Mouse (Mus musculus): Measurements from ENCODE around the gene Faiml. TPM values are rescaled to one million over a fixed set of nuclear protein-coding genes. Genes with fewer than 3 reads are reported as not detected.

Gene Faiml
- polyA plus RNA-seq (2012) = not detected in 2 replicates

- H3K9me3 ChIP-seq (ENCODE audit: control insufficient read depth, low read length) = no peaks in the 10 kb centered on the region
- no peak within 1 kb of the TSS for H3K4me3 ChIP-seq (replicated peaks)
- no peak for TF ChIP-seq TAL1 (IDR thresholded peaks at IDR 0.05; ENCODE audit: low read length)
- TF ChIP-seq GATA1 (IDR thresholded peaks at IDR 0.05; ENCODE audit: low read length) = no peak
- no peaks in the 10 kb centered on the region for H3K27me3 ChIP-seq (ENCODE audit: control insufficient read depth)
- no peaks in the 10 kb centered on the region for H3K36me3 ChIP-seq (ENCODE audit: control insufficient read depth)
- H3K4me1 ChIP-seq (ENCODE audit: control insufficient read depth) = peaks cover 19% of the 10 kb centered on the region
Measured at GRCm38 (mm10) chr9:99237139-99237538, at the start of gene Faiml. Faiml (minus strand) TSS chr9:99237239.

- Histone ChIP-seq H3K27me3 (ENCODE audit: control insufficient read depth) (no peaks in the 10 kb centered on the region), H3K9me3 (ENCODE audit: control insufficient read depth, low read length) (no peaks in the 10 kb centered on the region), H3K36me3 (ENCODE audit: control insufficient read depth) (peaks cover 99% of the 10 kb centered on the region), H3K4me3 (replicated peaks) (no peak overlapping the region), H3K4me1 (ENCODE audit: control insufficient read depth) (peaks cover 54% of the 10 kb centered on the region)
- TF ChIP-seq TAL1 (IDR thresholded peaks at IDR 0.05; ENCODE audit: low read length) (no peak), GATA1 (IDR thresholded peaks at IDR 0.05; ENCODE audit: low read length) (no peak)
Measured at GRCm38 (mm10) chr9:99258891-99259290, 21.9 kb upstream of the Faiml start.

GRCm38 (mm10) chr9:99256821-99257220, 19.8 kb upstream of the Faiml start:
- Histone ChIP-seq H3K4me3 (replicated peaks) (peak overlapping the region; percentile 31), H3K9me3 (ENCODE audit: control insufficient read depth, low read length) (no peaks in the 10 kb centered on the region), H3K36me3 (ENCODE audit: control insufficient read depth) (peaks cover 94% of the 10 kb centered on the region), H3K4me1 (ENCODE audit: control insufficient read depth) (peaks cover 67% of the 10 kb centered on the region), H3K27me3 (ENCODE audit: control insufficient read depth) (no peaks in the 10 kb centered on the region)
- TF ChIP-seq TAL1 (IDR thresholded peaks at IDR 0.05; ENCODE audit: low read length) (no peak), GATA1 (IDR thresholded peaks at IDR 0.05; ENCODE audit: low read length) (no peak)

GRCm38 (mm10) chr9:99256206-99256605, 19.2 kb upstream of the Faiml start:
- Histone ChIP-seq H3K4me1 (ENCODE audit: control insufficient read depth) (peaks cover 72% of the 10 kb centered on the region), H3K9me3 (ENCODE audit: control insufficient read depth, low read length) (no peaks in the 10 kb centered on the region), H3K36me3 (ENCODE audit: control insufficient read depth) (peaks cover 94% of the 10 kb centered on the region), H3K27me3 (ENCODE audit: control insufficient read depth) (no peaks in the 10 kb centered on the region), H3K4me3 (replicated peaks) (no peak overlapping the region)
- no peak for TF ChIP-seq TAL1 (IDR thresholded peaks at IDR 0.05; ENCODE audit: low read length)
- no peak for TF ChIP-seq GATA1 (IDR thresholded peaks at IDR 0.05; ENCODE audit: low read length)

- Histone ChIP-seq H3K4me3 (replicated peaks) (no peak overlapping the region), H3K36me3 (ENCODE audit: control insufficient read depth) (peaks cover 89% of the 10 kb centered on the region), H3K4me1 (ENCODE audit: control insufficient read depth) (peaks cover 76% of the 10 kb centered on the region), H3K27me3 (ENCODE audit: control insufficient read depth) (no peaks in the 10 kb centered on the region), H3K9me3 (ENCODE audit: control insufficient read depth, low read length) (no peaks in the 10 kb centered on the region)
- TF ChIP-seq TAL1 (IDR thresholded peaks at IDR 0.05; ENCODE audit: low read length) (no peak), GATA1 (IDR thresholded peaks at IDR 0.05; ENCODE audit: low read length) (no peak)
Measured at GRCm38 (mm10) chr9:99253861-99254260, 16.8 kb upstream of the Faiml start.

GRCm38 (mm10) chr9:99248906-99249305, 11.9 kb upstream of the Faiml start:
- Histone ChIP-seq H3K27me3 (ENCODE audit: control insufficient read depth) (no peaks in the 10 kb centered on the region), H3K9me3 (ENCODE audit: control insufficient read depth, low read length) (no peaks in the 10 kb centered on the region), H3K36me3 (ENCODE audit: control insufficient read depth) (peaks cover 84% of the 10 kb centered on the region), H3K4me1 (ENCODE audit: control insufficient read depth) (peaks cover 84% of the 10 kb centered on the region), H3K4me3 (replicated peaks) (no peak overlapping the region)
- TF ChIP-seq TAL1 (IDR thresholded peaks at IDR 0.05; ENCODE audit: low read length) (no peak), GATA1 (IDR thresholded peaks at IDR 0.05; ENCODE audit: low read length) (no peak)

GRCm38 (mm10) chr9:99248304-99248703, 11.3 kb upstream of the Faiml start:
- no peaks in the 10 kb centered on the region for H3K27me3 ChIP-seq (ENCODE audit: control insufficient read depth)
- H3K4me1 ChIP-seq (ENCODE audit: control insufficient read depth) = peaks cover 80% of the 10 kb centered on the region
- TF ChIP-seq GATA1 (IDR thresholded peaks at IDR 0.05; ENCODE audit: low read length) = no peak
- H3K9me3 ChIP-seq (ENCODE audit: control insufficient read depth, low read length) = no peaks in the 10 kb centered on the region
- peaks cover 79% of the 10 kb centered on the region for H3K36me3 ChIP-seq (ENCODE audit: control insufficient read depth)
- no peak overlapping the region for H3K4me3 ChIP-seq (replicated peaks)

GRCm38 (mm10) chr9:99243895-99244293, 6.9 kb upstream of the Faiml start:
- H3K4me1 ChIP-seq (ENCODE audit: control insufficient read depth) = peaks cover 75% of the 10 kb centered on the region
- peaks cover 43% of the 10 kb centered on the region for H3K36me3 ChIP-seq (ENCODE audit: control insufficient read depth)
- TF ChIP-seq TAL1 (IDR thresholded peaks at IDR 0.05; ENCODE audit: low read length) = no peak
- TF ChIP-seq GATA1 (IDR thresholded peaks at IDR 0.05; ENCODE audit: low read length) = no peak
- H3K4me3 ChIP-seq (replicated peaks) = peak overlapping the region; percentile 85
- no peaks in the 10 kb centered on the region for H3K9me3 ChIP-seq (ENCODE audit: control insufficient read depth, low read length)
- H3K27me3 ChIP-seq (ENCODE audit: control insufficient read depth) = no peaks in the 10 kb centered on the region

GRCm38 (mm10) chr9:99243190-99243894, 6.3 kb upstream of the Faiml start, which contains the start of gene Cep70:
Cep70 (plus strand) TSS chr9:99243367.
- H3K9me3 ChIP-seq (ENCODE audit: control insufficient read depth, low read length) = no peaks in the 10 kb centered on the region
- H3K4me1 ChIP-seq (ENCODE audit: control insufficient read depth) = peaks cover 71% of the 10 kb centered on the region
- TF ChIP-seq GATA1 (IDR thresholded peaks at IDR 0.05; ENCODE audit: low read length) (no peak), TAL1 (IDR thresholded peaks at IDR 0.05; ENCODE audit: low read length) (no peak)
- no peaks in the 10 kb centered on the region for H3K27me3 ChIP-seq (ENCODE audit: control insufficient read depth)
- peaks cover 38% of the 10 kb centered on the region for H3K36me3 ChIP-seq (ENCODE audit: control insufficient read depth)
- peak within 1 kb of the TSS; percentile 85 for H3K4me3 ChIP-seq (replicated peaks)
